Mouse (Mus musculus) thymus, postnatal 25 days (tissue): ENCODE data around the gene Dlg2.

ENCODE experiments used
- DNase-seq: peaks from one replicate; pipeline ENCODE4 v3.0.0; 2022

Dlg2 gene

GRCm38 (mm10) chr7:91832207-91832606 lies 1355.7 kb downstream of the Dlg2 start:
- no peak for DNase-seq

DNA sequence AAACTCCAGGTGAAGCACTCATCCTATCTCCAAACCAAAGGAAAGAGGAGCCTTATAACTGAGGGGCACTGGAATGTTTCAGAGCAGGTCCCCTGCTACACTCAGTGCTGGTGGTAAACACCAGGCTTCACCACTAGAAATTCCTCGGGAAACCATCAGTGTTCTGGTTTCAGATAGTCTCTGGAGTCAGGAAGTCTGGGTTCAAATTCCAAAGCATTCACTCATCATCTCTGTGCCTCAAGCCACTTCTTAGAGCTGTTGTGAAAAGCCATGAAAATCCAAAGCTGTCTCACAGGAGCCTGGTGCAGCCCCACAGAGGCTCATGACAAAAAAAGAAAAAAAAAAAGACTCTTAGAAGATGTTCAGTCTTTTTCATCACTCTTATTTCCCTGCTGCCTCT lies 1369.3 kb downstream of the Dlg2 start:
- DNase-seq: no peak

DNA sequence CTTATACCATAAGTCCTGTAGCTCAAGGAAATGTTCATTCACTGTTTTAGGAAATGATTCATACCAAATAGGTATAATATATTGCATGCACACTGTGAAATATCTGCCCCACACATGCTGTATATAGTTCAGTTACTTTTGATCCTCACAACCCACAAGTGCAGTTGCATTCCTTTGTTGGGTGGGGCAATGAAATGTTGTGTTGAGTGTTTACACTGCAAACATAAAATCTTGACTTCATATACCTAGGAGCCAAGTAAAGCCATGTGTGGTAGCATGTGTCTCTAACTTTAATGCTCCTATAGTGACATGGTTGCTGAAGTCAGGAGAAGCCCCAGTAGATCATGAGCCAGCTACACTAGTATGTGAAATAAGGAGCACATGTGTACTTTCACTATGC lies 1372.9 kb downstream of the Dlg2 start:
- no peak for DNase-seq

- no peak for DNase-seq
Measured at GRCm38 (mm10) chr7:91853653-91854052, 1377.2 kb downstream of the Dlg2 start.

- no peak for DNase-seq
Measured at GRCm38 (mm10) chr7:91856931-91857330, 1380.5 kb downstream of the Dlg2 start.

- no peak for DNase-seq
Measured at GRCm38 (mm10) chr7:91862806-91863531, 1386.5 kb downstream of the Dlg2 start.

GRCm38 (mm10) chr7:91868919-91869318 lies 1392.4 kb downstream of the Dlg2 start:
- DNase-seq: no peak

DNA sequence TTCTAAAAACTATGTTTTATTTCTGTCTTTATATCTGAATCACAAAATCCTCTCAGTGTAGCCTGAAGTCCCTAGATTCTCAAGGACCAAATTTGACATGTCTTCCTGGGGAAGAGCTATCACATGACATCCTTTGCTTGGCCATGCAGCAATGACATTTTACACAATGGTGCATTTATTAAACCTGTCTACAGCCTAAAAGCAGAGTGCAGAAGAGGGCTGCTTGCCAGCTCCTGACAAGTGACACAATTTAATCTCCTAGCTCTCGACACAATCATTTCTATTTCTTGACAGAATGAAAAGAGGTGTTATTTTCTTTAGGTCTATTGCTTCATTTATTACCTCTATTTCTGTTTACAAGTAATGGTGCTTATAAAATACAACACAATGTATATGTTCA lies 1400.4 kb downstream of the Dlg2 start:
- no peak for DNase-seq

DNA sequence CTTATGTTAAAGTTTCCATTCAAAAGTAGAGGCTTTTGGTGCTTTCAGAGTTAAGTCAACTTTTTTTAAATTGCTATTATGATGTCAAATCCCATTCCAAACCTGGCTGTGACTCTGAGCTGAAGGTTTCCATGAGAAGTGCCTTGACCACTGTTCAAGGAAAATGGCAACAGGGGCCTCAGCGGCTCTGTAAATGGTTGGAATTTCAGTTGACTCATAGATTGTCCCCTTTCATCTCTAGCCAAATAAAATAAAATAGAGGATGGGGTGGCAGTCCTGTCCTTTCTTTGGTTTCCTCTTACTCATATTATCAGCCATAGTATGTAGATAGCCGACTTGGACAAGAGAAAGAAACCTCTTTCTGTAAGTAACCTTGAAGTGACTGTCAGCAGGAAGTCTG lies 1401.3 kb downstream of the Dlg2 start:
- no peak for DNase-seq

- no peak for DNase-seq
Measured at GRCm38 (mm10) chr7:91886336-91886735, 1409.9 kb downstream of the Dlg2 start.

- no peak for DNase-seq
Measured at GRCm38 (mm10) chr7:91893991-91894390, 1417.5 kb downstream of the Dlg2 start.

GRCm38 (mm10) chr7:91896935-91897334 lies 1420.5 kb downstream of the Dlg2 start:
- DNase-seq: no peak

- no peak for DNase-seq
Measured at GRCm38 (mm10) chr7:91897509-91897908, 1421.0 kb downstream of the Dlg2 start.

- DNase-seq: no peak
Measured at GRCm38 (mm10) chr7:91902503-91902902, 1426.0 kb downstream of the Dlg2 start.

GRCm38 (mm10) chr7:91916809-91917208 lies 1440.3 kb downstream of the Dlg2 start:
- no peak for DNase-seq

DNA sequence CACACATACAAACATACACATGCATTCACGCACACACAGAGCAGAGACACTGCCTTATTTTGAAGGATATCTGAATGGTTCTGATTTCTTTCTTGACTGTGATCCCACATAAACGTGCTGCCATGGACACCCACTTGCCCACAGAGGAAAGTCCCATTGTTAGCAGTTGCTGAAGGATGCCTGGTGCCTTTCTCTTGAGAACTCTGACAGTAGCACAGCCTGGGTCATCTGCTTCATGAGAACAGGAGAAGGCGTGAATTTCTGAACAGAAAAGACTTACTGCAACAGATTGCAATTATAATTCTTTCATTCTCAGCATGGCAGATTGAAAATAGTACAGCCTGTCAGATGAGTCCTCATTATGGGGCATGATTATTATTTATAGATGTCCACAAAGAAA lies 1442.6 kb downstream of the Dlg2 start:
- no peak for DNase-seq

- DNase-seq: no peak
Measured at GRCm38 (mm10) chr7:91919738-91920137, 1443.3 kb downstream of the Dlg2 start.

- DNase-seq: no peak
Measured at GRCm38 (mm10) chr7:91934881-91935597, 1458.6 kb downstream of the Dlg2 start.

- DNase-seq: no peak
Measured at GRCm38 (mm10) chr7:91936193-91936592, 1459.7 kb downstream of the Dlg2 start.

GRCm38 (mm10) chr7:91943224-91943623 lies 1466.8 kb downstream of the Dlg2 start:
- DNase-seq: no peak

GRCm38 (mm10) chr7:91955584-91955983 lies 1479.1 kb downstream of the Dlg2 start:
- DNase-seq: no peak

- no peak for DNase-seq
Measured at GRCm38 (mm10) chr7:91962956-91963355, 1486.5 kb downstream of the Dlg2 start.

DNA sequence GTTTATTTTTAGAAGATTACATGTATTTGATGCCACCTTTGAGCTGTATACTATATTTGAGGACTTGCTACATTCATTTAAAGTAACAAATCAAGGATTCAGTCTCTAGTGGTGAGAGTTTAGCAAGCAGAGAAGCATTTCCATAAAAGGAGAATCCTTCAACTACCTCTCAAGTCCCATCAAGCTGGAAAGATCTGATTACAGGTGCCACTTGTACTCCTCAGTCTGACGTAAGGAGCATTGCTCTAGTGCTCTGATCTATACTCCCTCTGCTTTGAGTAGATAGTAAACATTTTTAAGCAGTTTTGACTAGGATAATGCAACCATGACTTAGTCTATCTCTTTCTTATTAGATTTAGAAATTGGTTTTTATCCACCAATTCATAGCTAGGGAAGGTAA lies 1496.5 kb downstream of the Dlg2 start:
- DNase-seq: no peak

DNA sequence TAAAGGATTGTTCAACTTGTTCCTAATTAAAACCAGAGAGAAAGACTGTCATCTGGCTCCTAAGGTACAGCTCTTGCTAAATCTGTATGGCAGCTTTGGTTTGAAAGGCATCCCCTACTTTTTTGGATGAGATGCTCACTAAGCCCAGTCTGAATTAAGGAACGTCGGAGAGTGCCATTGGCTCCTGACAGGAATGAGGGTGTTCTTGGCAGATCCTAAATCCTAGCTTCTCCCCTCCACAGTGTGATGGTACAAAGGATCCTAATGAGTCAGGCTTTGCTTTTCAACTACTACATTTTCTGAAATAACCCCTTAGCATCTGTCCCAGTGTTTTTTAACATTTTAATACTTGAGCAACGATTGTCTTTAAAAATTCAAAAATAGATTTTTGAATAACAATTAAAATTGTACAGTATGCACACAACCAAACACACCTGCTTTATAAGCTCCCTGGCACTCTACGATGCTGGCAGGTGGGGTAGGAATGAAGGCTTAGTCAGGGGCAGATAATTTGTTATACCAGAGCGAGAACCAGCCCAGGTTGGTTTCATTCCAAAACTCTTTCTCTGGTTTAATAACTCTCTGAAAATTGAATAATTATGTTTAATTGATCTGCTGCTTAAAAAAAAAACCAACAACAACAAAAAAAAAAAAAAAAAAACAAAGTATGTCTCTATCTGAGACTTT lies 1527.4 kb downstream of the Dlg2 start:
- DNase-seq: no peak
